Mouse (Mus musculus): Measurements from ENCODE around the gene Mettl7a1. TPM values are rescaled to one million over a fixed set of nuclear protein-coding genes. Genes with fewer than 3 reads are reported as not detected.
"Not testable (repeated sequence)": the region's sequence is repeated elsewhere in the genome, so short reads cannot be mapped to it uniquely, and the experiment has no call there.

Mettl7a1 gene
- polyA plus RNA-seq, 1 experiment from 2014 or later: 3.8 TPM

DNA sequence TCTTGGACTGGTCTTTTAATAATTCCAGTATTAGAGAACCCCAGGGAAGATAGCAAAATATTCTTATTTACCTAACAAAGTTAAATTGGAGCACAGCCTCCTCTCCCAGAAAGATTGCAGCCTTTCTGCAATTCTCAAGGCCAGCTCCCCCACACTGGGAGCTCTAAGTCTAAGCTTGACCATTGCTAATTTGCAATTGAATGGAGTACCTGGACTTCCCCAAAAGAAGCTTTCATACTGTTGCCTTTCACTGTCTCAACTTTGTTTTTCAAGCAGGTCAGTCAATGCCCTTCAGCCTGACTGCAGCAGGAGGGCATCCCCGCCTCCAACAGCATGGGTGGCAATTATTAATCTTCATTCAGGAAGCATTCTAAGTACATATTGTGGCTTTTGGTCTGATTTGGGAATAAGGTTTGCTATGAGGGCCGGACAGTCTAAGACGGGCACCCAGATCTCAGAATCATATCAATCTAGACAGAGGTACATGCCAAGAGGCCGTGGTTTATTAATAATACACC lies 30.1 kb upstream of the Mettl7a1 start:
- not testable (repeated sequence) for H3K36me3 ChIP-seq; H3K9me3 ChIP-seq (replicated peaks); H3K4me1 ChIP-seq; H3K4me3 ChIP-seq (replicated peaks); H3K9ac ChIP-seq (replicated peaks); H3K27me3 ChIP-seq (replicated peaks); ATAC-seq (ENCODE audit: low FRiP score); H3K4me2 ChIP-seq; H3K27ac ChIP-seq (replicated peaks)
- 85% methylated on average over 4 of the region's 4 CpGs for WGBS

DNA sequence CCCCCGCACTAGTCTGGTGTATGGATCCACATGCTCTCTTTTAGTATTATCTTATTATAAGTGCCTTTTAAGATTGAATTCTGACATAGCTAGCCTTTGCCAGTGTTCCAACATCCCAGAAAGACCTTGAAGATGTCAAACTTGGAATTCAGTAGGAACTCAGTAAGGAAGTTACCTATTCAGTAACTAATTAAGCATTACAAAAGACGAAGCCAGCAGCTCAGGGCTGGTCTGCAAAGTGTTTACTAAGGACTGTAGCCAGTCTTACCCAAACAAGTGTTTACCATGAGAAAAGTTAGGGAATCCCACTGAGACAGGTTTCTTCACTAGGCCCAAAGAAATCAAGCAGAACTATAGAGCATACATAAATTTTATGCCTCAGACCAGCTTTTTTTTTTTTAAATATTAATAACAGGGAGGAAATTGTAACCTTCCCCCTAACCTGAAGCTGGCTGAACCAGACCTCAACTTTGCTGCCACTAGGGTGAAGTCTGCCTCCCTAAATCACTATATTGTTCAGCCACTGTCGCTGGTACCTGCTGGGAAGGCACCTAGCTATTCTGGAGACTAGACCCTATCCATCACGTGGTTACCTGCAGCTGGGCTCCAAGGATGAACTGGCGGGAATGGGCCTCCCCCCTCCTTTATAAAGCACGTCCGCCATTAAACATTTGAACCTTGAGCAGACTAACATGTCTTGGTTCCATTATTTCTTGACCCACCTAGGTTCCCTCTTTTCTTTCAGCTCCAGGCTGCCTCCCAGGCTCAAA lies 29.0 kb upstream of the Mettl7a1 start:
- H3K9me3 ChIP-seq (replicated peaks): no peaks in the 10 kb centered on the region
- H3K27me3 ChIP-seq (replicated peaks): no peaks in the 10 kb centered on the region
- H3K9ac ChIP-seq (replicated peaks): no peak overlapping the region
- no peak overlapping the region for H3K4me3 ChIP-seq (replicated peaks)
- 93% methylated on average over 7 of the region's 7 CpGs for WGBS
- H3K4me2 ChIP-seq: no peak overlapping the region
- H3K4me1 ChIP-seq: no peaks in the 10 kb centered on the region
- no peak for ATAC-seq (ENCODE audit: low FRiP score)
- H3K36me3 ChIP-seq: no peaks in the 10 kb centered on the region
- H3K27ac ChIP-seq (replicated peaks): no peak overlapping the region

DNA sequence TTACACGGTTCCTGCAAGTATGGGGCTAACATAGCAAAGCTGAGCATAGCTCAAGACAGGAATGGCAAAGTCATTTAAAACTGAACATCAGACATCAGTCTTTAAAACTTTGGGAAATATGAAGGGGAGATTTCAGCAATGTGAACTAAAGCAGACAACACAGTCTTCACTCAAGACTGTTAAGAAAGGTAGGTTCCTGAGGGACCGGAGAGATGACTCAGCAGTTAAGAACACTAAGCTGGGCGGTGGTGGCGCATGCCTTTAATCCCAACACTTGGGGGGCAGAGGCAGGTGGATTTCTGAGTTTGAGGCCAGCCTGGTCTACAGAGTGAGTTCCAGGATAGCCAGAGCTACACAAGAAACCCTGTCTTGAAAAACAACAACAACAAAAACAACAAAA lies 27.5 kb upstream of the Mettl7a1 start:
- Histone ChIP-seq H3K4me3 (replicated peaks) (no peak overlapping the region), H3K36me3 (no peaks in the 10 kb centered on the region), H3K4me1 (no peaks in the 10 kb centered on the region), H3K27ac (replicated peaks) (no peak overlapping the region), H3K4me2 (no peak overlapping the region), H3K9ac (replicated peaks) (no peak overlapping the region), H3K9me3 (replicated peaks) (no peaks in the 10 kb centered on the region), H3K27me3 (replicated peaks) (no peaks in the 10 kb centered on the region)
- 97% methylated on average over 4 of the region's 4 CpGs for WGBS
- ATAC-seq (ENCODE audit: low FRiP score): no peak

DNA sequence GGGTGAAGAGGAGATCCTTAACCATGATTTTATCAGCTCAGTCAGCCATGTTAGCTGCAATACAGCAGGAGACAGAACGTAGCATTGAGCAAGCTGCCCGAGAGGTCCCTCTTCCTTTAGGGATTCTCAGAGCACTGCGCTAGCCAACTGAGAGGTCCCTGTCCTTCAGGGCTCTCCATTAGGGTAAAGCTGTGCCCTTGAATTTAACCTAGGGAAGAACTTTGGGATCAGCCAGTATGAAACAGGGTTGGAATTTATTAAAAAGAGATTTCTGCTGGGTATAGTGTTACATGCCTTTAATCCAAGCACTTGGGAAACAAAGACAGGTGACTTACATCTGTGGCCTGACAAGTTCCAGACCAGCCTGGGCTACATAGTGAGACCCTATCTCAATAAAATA lies 26.4 kb upstream of the Mettl7a1 start:
- Histone ChIP-seq H3K27ac (replicated peaks) (no peak overlapping the region), H3K4me1 (no peaks in the 10 kb centered on the region), H3K27me3 (replicated peaks) (no peaks in the 10 kb centered on the region), H3K4me3 (replicated peaks) (no peak overlapping the region), H3K4me2 (no peak overlapping the region), H3K9ac (replicated peaks) (no peak overlapping the region), H3K36me3 (no peaks in the 10 kb centered on the region), H3K9me3 (replicated peaks) (no peaks in the 10 kb centered on the region)
- no peak for ATAC-seq (ENCODE audit: low FRiP score)
- WGBS: 97% methylated on average over 3 of the region's 3 CpGs

DNA sequence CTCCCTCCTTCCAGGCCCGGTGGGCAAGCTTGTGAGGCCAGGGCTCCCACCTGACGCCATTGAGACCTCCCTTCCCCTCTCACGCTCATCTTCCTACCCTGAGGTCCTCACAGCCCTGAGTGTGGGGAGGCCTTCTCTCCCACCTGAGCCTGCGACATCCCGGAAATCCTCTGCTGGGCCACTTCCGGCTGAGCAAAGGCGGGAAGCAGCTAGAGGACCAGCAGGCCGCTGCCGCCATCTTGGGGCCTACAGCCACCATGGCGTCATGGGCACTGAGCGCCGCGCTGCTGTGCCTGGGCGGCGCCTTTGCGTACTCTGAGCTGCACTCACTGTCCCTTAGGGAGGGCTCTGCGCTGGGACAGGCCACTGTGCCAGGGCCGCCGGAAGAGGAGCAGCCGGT lies 23.3 kb upstream of the Mettl7a1 start, which contains the start of gene Tmprss12:
Tmprss12 (plus strand) TSS at position 212 of the 400 bp plus-strand sequence.
- Histone ChIP-seq H3K9me3 (replicated peaks) (no peaks in the 10 kb centered on the region), H3K4me3 (replicated peaks) (no peak within 1 kb of the TSS), H3K27ac (replicated peaks) (no peak within 1 kb of the TSS), H3K36me3 (no peaks in the 10 kb centered on the region), H3K27me3 (replicated peaks) (no peaks in the 10 kb centered on the region), H3K4me2 (no peak within 1 kb of the TSS), H3K4me1 (no peaks in the 10 kb centered on the region), H3K9ac (replicated peaks) (no peak within 1 kb of the TSS)
- no peak for ATAC-seq (ENCODE audit: low FRiP score)
- 97% methylated on average over 20 of the region's 20 CpGs for WGBS

DNA sequence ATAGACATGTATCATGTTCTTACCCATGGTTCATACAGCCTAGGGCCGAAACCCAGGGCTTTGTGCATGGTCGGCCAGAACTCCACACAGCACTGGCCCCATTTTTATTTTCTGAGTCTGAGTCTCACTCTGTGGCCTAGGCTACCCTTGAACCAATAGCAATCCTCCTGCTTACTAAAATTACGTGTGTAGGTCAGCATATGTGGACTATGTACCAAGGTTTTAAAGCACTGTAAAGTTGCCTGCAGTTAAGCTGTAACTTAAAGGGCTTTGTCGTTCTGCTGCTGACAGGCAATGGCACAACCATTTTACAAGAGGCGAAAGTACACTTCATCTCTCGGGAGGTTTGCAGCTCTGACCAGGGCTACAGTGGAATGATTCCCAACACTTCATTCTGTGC lies 15.0 kb upstream of the Mettl7a1 start:
- ATAC-seq (ENCODE audit: low FRiP score): no peak
- no peaks in the 10 kb centered on the region for H3K36me3 ChIP-seq
- H3K4me2 ChIP-seq: no peak overlapping the region
- H3K4me1 ChIP-seq: no peaks in the 10 kb centered on the region
- H3K4me3 ChIP-seq (replicated peaks): no peak overlapping the region
- WGBS: 90% methylated on average over 6 of the region's 6 CpGs
- no peak overlapping the region for H3K27ac ChIP-seq (replicated peaks)
- no peak overlapping the region for H3K9ac ChIP-seq (replicated peaks)
- H3K27me3 ChIP-seq (replicated peaks): no peaks in the 10 kb centered on the region
- H3K9me3 ChIP-seq (replicated peaks): no peaks in the 10 kb centered on the region

DNA sequence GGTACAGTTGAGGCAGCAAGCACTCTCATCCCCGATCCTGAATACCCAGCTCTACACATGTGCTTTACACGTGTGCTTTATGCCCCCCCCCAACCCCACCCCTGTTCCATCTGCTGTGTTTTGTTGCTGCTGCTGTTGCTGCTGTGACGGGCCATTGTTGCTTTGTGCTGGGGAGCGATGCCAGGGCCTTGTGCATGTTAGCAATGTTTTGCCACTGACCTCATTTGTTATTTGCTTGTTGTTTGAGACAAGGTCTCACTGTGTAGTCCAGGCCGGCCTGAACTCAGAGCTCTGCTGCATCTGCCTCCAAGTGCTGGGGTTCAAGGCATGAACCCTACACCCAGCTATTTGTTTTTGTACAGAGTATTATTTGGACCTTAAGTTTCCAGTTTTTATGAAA lies 13.1 kb upstream of the Mettl7a1 start:
- no peak overlapping the region for H3K27ac ChIP-seq (replicated peaks)
- no peaks in the 10 kb centered on the region for H3K4me1 ChIP-seq
- no peak overlapping the region for H3K4me2 ChIP-seq
- H3K27me3 ChIP-seq (replicated peaks): no peaks in the 10 kb centered on the region
- H3K9me3 ChIP-seq (replicated peaks): no peaks in the 10 kb centered on the region
- 64% methylated on average over 5 of the region's 5 CpGs for WGBS
- no peak overlapping the region for H3K4me3 ChIP-seq (replicated peaks)
- H3K9ac ChIP-seq (replicated peaks): no peak overlapping the region
- no peak for ATAC-seq (ENCODE audit: low FRiP score)
- no peaks in the 10 kb centered on the region for H3K36me3 ChIP-seq

DNA sequence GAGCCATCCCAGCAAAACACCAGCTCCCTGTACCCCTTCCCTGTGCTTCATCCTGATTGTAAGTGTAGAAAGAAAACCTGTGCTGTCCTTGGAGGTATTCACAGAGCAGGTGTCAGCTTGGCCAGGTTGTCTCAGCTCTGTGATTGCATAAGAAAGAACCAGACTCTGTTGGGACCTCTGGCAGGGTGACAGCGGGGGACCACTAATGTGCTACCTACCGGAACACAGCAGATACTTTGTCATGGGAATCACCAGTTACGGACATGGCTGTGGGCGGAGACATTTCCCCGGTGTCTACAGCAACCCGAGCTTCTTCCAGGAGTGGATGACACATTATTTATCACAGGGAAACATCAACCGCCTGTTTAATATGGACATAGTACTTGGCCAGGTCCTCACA lies 11.6 kb upstream of the Mettl7a1 start:
- WGBS: 58% methylated on average over 7 of the region's 7 CpGs
- Histone ChIP-seq H3K27me3 (replicated peaks) (no peaks in the 10 kb centered on the region), H3K4me3 (replicated peaks) (no peak overlapping the region), H3K27ac (replicated peaks) (no peak overlapping the region), H3K9me3 (replicated peaks) (no peaks in the 10 kb centered on the region), H3K4me1 (no peaks in the 10 kb centered on the region), H3K9ac (replicated peaks) (no peak overlapping the region), H3K36me3 (no peaks in the 10 kb centered on the region), H3K4me2 (no peak overlapping the region)
- no peak for ATAC-seq (ENCODE audit: low FRiP score)

DNA sequence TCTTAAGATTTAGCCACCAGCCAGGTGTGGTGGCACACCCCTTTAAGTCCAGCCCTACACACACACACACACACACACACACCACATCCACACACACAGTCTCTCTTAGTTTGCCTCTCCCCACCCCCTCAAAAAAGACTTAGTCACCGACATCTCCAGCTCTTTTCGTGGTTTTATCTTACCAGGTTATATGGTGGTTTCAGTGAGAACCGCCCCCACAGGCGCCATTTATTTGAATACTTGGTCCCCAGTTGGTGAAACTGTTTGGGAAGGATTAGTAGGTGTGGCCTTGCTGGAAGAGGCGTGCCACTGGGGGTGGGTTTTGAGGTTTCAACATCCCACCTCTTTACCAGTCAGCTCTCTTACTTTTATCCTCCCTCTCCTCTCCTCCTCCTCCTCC lies 6.1 kb upstream of the Mettl7a1 start:
- H3K4me3 ChIP-seq (replicated peaks): no peak overlapping the region
- 92% methylated on average over 5 of the region's 5 CpGs for WGBS
- H3K27ac ChIP-seq (replicated peaks): no peak overlapping the region
- no peak overlapping the region for H3K4me2 ChIP-seq
- no peaks in the 10 kb centered on the region for H3K36me3 ChIP-seq
- no peaks in the 10 kb centered on the region for H3K9me3 ChIP-seq (replicated peaks)
- no peak for ATAC-seq (ENCODE audit: low FRiP score)
- H3K4me1 ChIP-seq: no peaks in the 10 kb centered on the region
- H3K9ac ChIP-seq (replicated peaks): no peak overlapping the region
- no peaks in the 10 kb centered on the region for H3K27me3 ChIP-seq (replicated peaks)

DNA sequence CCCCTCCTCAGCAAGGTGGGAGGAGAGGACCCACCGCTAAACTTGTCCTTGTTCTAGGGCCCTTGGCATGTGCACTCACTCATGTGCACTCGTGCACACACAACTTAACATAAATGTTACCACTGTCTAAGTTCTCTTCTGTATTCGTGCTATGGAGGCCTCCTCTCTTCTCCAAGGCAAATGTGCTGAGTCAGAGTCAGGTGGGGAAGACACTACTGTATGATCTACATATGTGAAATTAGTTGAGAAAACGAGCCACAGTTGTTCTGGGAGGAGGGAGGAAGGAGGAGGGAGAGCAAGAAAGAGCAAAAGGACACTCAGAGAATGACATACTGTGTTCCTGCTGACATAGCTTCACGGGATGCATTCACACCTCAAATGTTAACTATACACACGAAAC lies 3.4 kb upstream of the Mettl7a1 start:
- H3K4me1 ChIP-seq: peaks cover 10% of the 10 kb centered on the region
- ATAC-seq (ENCODE audit: low FRiP score): no peak
- no peak overlapping the region for H3K4me3 ChIP-seq (replicated peaks)
- no peaks in the 10 kb centered on the region for H3K27me3 ChIP-seq (replicated peaks)
- H3K4me2 ChIP-seq: no peak overlapping the region
- H3K36me3 ChIP-seq: no peaks in the 10 kb centered on the region
- 83% methylated on average over 6 of the region's 6 CpGs for WGBS
- H3K9me3 ChIP-seq (replicated peaks): no peaks in the 10 kb centered on the region
- H3K9ac ChIP-seq (replicated peaks): no peak overlapping the region
- no peak overlapping the region for H3K27ac ChIP-seq (replicated peaks)

DNA sequence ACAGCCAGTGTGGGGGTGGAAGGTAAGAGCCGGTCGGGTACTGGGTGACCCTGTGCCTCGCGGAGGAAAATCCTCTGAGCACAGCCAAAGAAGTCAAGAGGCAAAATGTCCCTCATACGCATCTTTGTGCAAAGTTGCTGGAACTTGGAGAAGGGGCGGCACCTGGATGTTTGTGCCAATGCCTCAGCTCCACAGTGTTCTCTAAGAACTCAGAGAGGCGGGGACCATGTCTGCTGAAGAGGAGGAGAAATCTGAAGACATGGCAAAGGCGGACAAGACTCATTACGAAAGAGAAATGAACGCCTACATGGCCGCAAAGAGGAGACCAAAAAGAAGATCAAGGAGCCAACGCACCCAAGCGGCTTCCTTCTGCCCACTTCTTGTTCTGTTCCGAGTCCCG lies 2.4 kb upstream of the Mettl7a1 start:
- Histone ChIP-seq H3K27ac (replicated peaks) (no peak overlapping the region), H3K36me3 (no peaks in the 10 kb centered on the region), H3K9ac (replicated peaks) (no peak overlapping the region), H3K27me3 (replicated peaks) (no peaks in the 10 kb centered on the region), H3K4me2 (no peak overlapping the region), H3K4me3 (replicated peaks) (no peak overlapping the region), H3K4me1 (peaks cover 14% of the 10 kb centered on the region), H3K9me3 (replicated peaks) (no peaks in the 10 kb centered on the region)
- 86% methylated on average over 15 of the region's 15 CpGs for WGBS
- no peak for ATAC-seq (ENCODE audit: low FRiP score)

DNA sequence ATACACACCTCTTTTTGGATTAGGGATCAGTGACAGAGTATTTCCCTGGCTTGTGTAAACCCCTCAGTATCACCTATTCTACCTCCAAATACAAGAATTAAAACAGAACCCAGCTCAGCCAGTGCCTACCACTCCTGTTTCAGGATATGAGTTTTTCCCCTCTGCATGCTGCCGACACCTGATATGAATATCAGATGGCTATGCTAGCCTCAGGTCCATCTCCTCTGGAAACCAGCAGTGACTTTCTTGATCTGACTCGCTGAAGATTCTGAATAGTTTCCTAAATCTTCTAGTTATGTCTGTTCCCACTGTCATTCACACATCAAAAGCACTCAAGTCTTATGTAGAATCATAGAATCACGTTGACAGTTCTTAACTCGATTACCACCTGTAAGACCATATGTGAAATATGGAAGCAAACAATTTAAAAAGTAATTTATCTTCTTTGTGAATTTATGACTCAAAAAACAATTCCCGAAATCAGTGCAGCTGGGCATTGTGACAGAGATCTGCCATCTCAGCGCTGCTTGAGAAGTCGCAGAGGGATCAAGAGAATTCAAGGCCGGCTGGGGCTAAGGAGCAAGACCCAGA lies 417 bp upstream of the Mettl7a1 start:
- ATAC-seq (ENCODE audit: low FRiP score): no peak
- 58% methylated on average over 8 of the region's 8 CpGs for WGBS
- Histone ChIP-seq H3K4me3 (replicated peaks) (peak overlapping the region; percentile 54), H3K9ac (replicated peaks) (peak overlapping the region; percentile 69; the same call in 1 of the 2 replicates), H3K27me3 (replicated peaks) (no peaks in the 10 kb centered on the region), H3K9me3 (replicated peaks) (no peaks in the 10 kb centered on the region), H3K4me1 (peaks cover 14% of the 10 kb centered on the region), H3K27ac (replicated peaks) (no peak overlapping the region), H3K4me2 (peak overlapping the region; percentile 82), H3K36me3 (no peaks in the 10 kb centered on the region)

Data from neural tube, embryonic 15.5 days (tissue).